Mouse (Mus musculus): ENCODE data around the gene Dbf4. TPM values are rescaled to one million over a fixed set of nuclear protein-coding genes. Genes with fewer than 3 reads are reported as not detected.

The Dbf4 gene
- polyA plus RNA-seq, 1 experiment from 2014 or later, result 9.5 TPM

Other genes with a start within 250 kb of the Dbf4 start
- 59.9 and 60.1 TPM in 2 replicates for gene Adam22, start 54.6 kb downstream of the Dbf4 start, polyA plus RNA-seq (2014; fragmentation: Nextera tagmentation; extraction: Ambion mirVana)
- gene Slc25a40, start 134 bp upstream of the Dbf4 start, polyA plus RNA-seq (2014; fragmentation: Nextera tagmentation; extraction: Ambion mirVana), result 11.1 and 11.4 TPM in 2 replicates
- 63.2 and 64.0 TPM in 2 replicates for gene Rundc3b, start 200.2 kb upstream of the Dbf4 start, polyA plus RNA-seq (2014; fragmentation: Nextera tagmentation; extraction: Ambion mirVana)
- gene Abcb1a, start 237.4 kb upstream of the Dbf4 start, polyA plus RNA-seq (2014; fragmentation: Nextera tagmentation; extraction: Ambion mirVana), result 1.3 and 2.5 TPM in 2 replicates

Measured in neural tube, embryonic 14.5 days (tissue).